Mouse (Mus musculus) gastrocnemius, adult 2 months (tissue): Measurements from ENCODE around the gene Gapdh. TPM values are rescaled to one million over a fixed set of nuclear protein-coding genes. Genes with fewer than 3 reads are reported as not detected.

Experiments used
- DNase-seq: peaks from one replicate; pipeline ENCODE4 v3.0.0; 2022
- H3K27ac ChIP-seq: fragments of 200-600 bp; 2 replicates; pipeline ENCODE4 v1.8.1; 2022; ENCODE audit warnings: mild to moderate bottlenecking
- H3K4me3 ChIP-seq: fragments of 200-600 bp; 2 replicates; pipeline ENCODE4 v1.8.1; 2022; ENCODE audit warnings: mild to moderate bottlenecking, moderate library complexity
- CTCF ChIP-seq: fragments of 200-600 bp; IDR thresholded peaks from 2 replicates; pipeline ENCODE4 v1.8.1; 2022; ENCODE audit warnings: antibody characterized with exemption, mild to moderate bottlenecking, moderate library complexity
- intact Hi-C: fragments of 180-260 bp; cut with DNase I; formaldehyde crosslinking; loops from one replicate; pipeline ENCODE4 v1.15.1; 2025
- long read RNA-seq, 2 experiments: library from polyadenylated mRNA; stranded (forward); transcript quantifications; one replicate each; pipeline ENCODE4 v2.0.0; 2021
- total RNA-seq, 2 experiments: library from RNA; stranded (reverse); gene quantifications; 2 replicates each; pipeline ENCODE4 v1.2.3; 2021

The Gapdh gene
- over 10,000 TPM in 1 of 2 experiments, 1,000 to 10,000 TPM in 1; 9,742 to 11,894 TPM for total RNA-seq
- long read RNA-seq, experiment 1, transcript Gapdh-213 (1 exons, 3,289 nt) = minor isoform, 8 of 49 reads
- long read RNA-seq, experiment 1, transcript Gapdh-203 (7 exons, 1,420 nt) = major isoform, 14 of 49 reads
- long read RNA-seq, experiment 1, partial matches to known transcripts = 7 of 49 reads
- long read RNA-seq, experiment 1, other reads (novel, unspliced or antisense) = 17 of 49 reads
- long read RNA-seq, experiment 2, transcript Gapdh-203 (7 exons, 1,420 nt) = major isoform, 14 of 54 reads
- long read RNA-seq, experiment 2, transcript Gapdh-213 (1 exons, 3,289 nt) = minor isoform, 9 of 54 reads
- long read RNA-seq, experiment 2, partial matches to known transcripts = 10 of 54 reads
- long read RNA-seq, experiment 2, other reads (novel, unspliced or antisense) = 20 of 54 reads

GRCm38 (mm10) chr6:125166051-125166751 lies at the start of gene Gapdh:
Gene Gapdh (minus strand): TSS chr6:125166467.
- peak; percentile 96 for DNase-seq
- peak within 1 kb of the TSS; percentile 77 for H3K4me3 ChIP-seq
- intact Hi-C loops = loop anchor here (2.0 kb wide), 1 partner anchor 17 kb away; no protein-coding TSS in a partner anchor
- TF ChIP-seq CTCF = no peak
- H3K27ac ChIP-seq = peak within 1 kb of the TSS; percentile 99

GRCm38 (mm10) chr6:125215148-125215954 lies 49.1 kb upstream of the Gapdh start, which contains the start of gene Vamp1:
Gene Vamp1 (plus strand): TSS chr6:125215551.
- H3K4me3 ChIP-seq = peak within 1 kb of the TSS; percentile 94
- DNase-seq = peak; percentile 92
- TF ChIP-seq CTCF = no peak
- intact Hi-C loops = no loop called here
- H3K27ac ChIP-seq = peak within 1 kb of the TSS; percentile 88

GRCm38 (mm10) chr6:125213715-125214114 lies 47.4 kb upstream of the Gapdh start:
- intact Hi-C loops = no loop called here
- no peak for DNase-seq
- no peak overlapping the region for H3K4me3 ChIP-seq
- H3K27ac ChIP-seq = no peak overlapping the region
- TF ChIP-seq CTCF = no peak

- no peak for TF ChIP-seq CTCF
- intact Hi-C loops = no loop called here
- Histone ChIP-seq H3K27ac (no peak overlapping the region), H3K4me3 (no peak overlapping the region)
- DNase-seq = no peak
Observed at GRCm38 (mm10) chr6:125213129-125213528, 46.9 kb upstream of the Gapdh start.

- no peak for DNase-seq
- no peak for TF ChIP-seq CTCF
- no peak overlapping the region for H3K4me3 ChIP-seq
- H3K27ac ChIP-seq = no peak overlapping the region
- intact Hi-C loops = no loop called here
Observed at GRCm38 (mm10) chr6:125212621-125213020, 46.4 kb upstream of the Gapdh start.

GRCm38 (mm10) chr6:125210436-125210835 lies 44.2 kb upstream of the Gapdh start:
- DNase-seq = no peak
- no peak overlapping the region for H3K4me3 ChIP-seq
- no peak overlapping the region for H3K27ac ChIP-seq
- intact Hi-C loops = no loop called here
- TF ChIP-seq CTCF = 0 out of 2 replicates have a peak, but pooled peaks have one; percentile 5

- intact Hi-C loops = no loop called here
- Histone ChIP-seq H3K4me3 (no peak overlapping the region), H3K27ac (0 out of 2 replicates have a peak overlapping the region, but pooled peaks have one; percentile 32)
- DNase-seq = no peak
- no peak for TF ChIP-seq CTCF
Observed at GRCm38 (mm10) chr6:125197166-125197565, 30.9 kb upstream of the Gapdh start.

- Histone ChIP-seq H3K4me3 (no peak overlapping the region), H3K27ac (peak overlapping the region; percentile 56; the same call in 1 of the 2 replicates)
- intact Hi-C loops = no loop called here
- no peak for DNase-seq
- TF ChIP-seq CTCF = no peak
Observed at GRCm38 (mm10) chr6:125196301-125196700, 30.0 kb upstream of the Gapdh start.

- intact Hi-C loops = no loop called here
- TF ChIP-seq CTCF = no peak
- DNase-seq = no peak
- H3K4me3 ChIP-seq = no peak overlapping the region
- H3K27ac ChIP-seq = peak overlapping the region; percentile 56; the same call in 1 of the 2 replicates
Observed at GRCm38 (mm10) chr6:125195541-125196075, 29.3 kb upstream of the Gapdh start.

GRCm38 (mm10) chr6:125193390-125193789 lies 27.1 kb upstream of the Gapdh start:
- intact Hi-C loops = no loop called here
- peak overlapping the region; percentile 80 for H3K4me3 ChIP-seq
- peak overlapping the region; percentile 97 for H3K27ac ChIP-seq
- TF ChIP-seq CTCF = no peak
- DNase-seq = no peak

- DNase-seq = no peak
- no peak for TF ChIP-seq CTCF
- intact Hi-C loops = loop anchor here (1.0 kb wide), 1 partner anchor 26 kb away; no protein-coding TSS in a partner anchor
- Histone ChIP-seq H3K4me3 (peak overlapping the region; percentile 80), H3K27ac (peak overlapping the region; percentile 97)
Observed at GRCm38 (mm10) chr6:125192841-125193240, 26.6 kb upstream of the Gapdh start.
